ENCODE assay signal across 16 mouse cellular contexts in the genomic region with DNA sequence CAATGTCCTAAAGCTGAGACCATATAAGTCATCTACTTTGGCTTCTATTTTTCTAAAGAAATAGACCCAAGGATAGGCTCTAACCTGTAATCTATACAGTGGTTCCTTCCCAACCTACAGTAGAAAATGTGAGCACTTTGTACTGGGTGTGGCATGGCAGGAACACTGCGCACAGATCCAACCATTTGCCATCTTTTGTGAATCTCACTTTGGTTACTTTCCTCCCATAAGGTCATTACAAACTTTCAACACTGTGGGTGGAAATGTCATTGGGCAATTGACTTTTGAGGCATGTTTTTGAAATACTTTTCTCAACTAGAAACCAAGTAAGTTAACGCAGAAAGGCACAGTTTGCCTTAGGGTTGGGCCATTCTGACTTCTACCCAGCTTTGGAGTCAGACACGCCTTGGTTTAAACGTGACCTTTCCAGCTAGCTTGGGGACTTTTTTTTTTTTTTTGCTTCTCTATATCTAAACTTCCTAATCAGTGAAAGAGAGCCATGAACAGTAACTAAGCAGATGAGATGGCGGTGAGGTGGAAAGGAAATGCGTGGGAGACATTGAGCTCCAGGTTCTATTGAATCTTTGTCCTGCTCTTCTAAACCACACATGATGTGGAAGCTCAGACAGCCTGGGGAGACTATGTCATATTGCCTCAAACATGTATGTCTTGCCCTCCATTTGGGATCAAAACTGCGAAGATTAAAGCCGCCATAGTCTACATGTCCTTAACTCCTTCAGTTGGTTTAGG. TPM values are rescaled to one million over a fixed set of nuclear protein-coding genes. Genes with fewer than 3 reads are reported as not detected.
A peak's percentile ranks its signal among the peaks of the same experiment; 100 is the strongest.
DNase-seq lines count a peak whose midpoint lies in the region; ATAC-seq and TF ChIP-seq lines count a peak whose summit lies in the region.
"Had no signal": no experiment of that assay in that cellular context is flagged by ENCODE, and none has a peak within 500 bp of the region (broad histone marks: within the 10 kb centered on the region; RNA-seq: fewer than 3 reads in every experiment).

No protein-coding gene starts in this region.

- TF ChIP-seq EP300 in heart, postnatal 0 days (IDR thresholded peaks at IDR 0.05; ENCODE audit: low read depth) = no peak

- no peak for DNase-seq in heart, postnatal 0 days (ENCODE audit: low spot score)
- DNase-seq in heart, adult 11 months = no peak
- DNase-seq in CD4-positive, CD25-positive, alpha-beta regulatory T cell, adult 2 months (ENCODE audit: low read depth, low spot score) = peak; percentile 69
- DNase-seq in adrenal gland, postnatal 36 days = no peak
- no peak for DNase-seq in forebrain, embryonic 14.5 days (ENCODE audit: low spot score)
- DNase-seq: forebrain, postnatal 0 days; gastrocnemius, postnatal 25 days; heart, postnatal 14 days; layer of hippocampus, adult 9-11 months; lung, postnatal 4 days had no signal

- 83% methylated on average over 8 of the region's 8 CpGs for WGBS in heart, postnatal 0 days
- WGBS in macrophage (ENCODE audit: missing documents) = 33% methylated on average over 8 of the region's 8 CpGs
- 92% methylated on average over 8 of the region's 8 CpGs for WGBS in forebrain, embryonic 14.5 days
- WGBS in forebrain, embryonic 16.5 days = 94% methylated on average over 8 of the region's 8 CpGs

- H3K79me2 ChIP-seq in macrophage (ENCODE audit: inconsistent target) = peaks cover 61% of the 10 kb centered on the region

- H3K36me3 ChIP-seq in heart, postnatal 0 days (replicated peaks; ENCODE audit: control insufficient read depth, insufficient read depth, low read length) = no peaks in the 10 kb centered on the region
- H3K36me3 ChIP-seq in macrophage (ENCODE audit: inconsistent target) = peaks cover 18% of the 10 kb centered on the region
- H3K36me3 ChIP-seq in forebrain, embryonic 14.5 days (ENCODE audit: control insufficient read depth, insufficient read depth, low read length) = no peaks in the 10 kb centered on the region
- no peaks in the 10 kb centered on the region for H3K36me3 ChIP-seq in forebrain, embryonic 16.5 days (ENCODE audit: control insufficient read depth, insufficient read depth)
- H3K36me3 ChIP-seq: embryonic facial prominence, embryonic 15.5 days had no signal

- no peak for TF ChIP-seq CTCF in heart, postnatal 0 days (IDR thresholded peaks at IDR 0.05; ENCODE audit: low read depth)

- no peak overlapping the region for H3K27ac ChIP-seq in heart, postnatal 0 days (ENCODE audit: low read depth)
- H3K27ac ChIP-seq in brown adipose tissue, adult 24 weeks (replicated peaks; ENCODE audit: low read depth, low read length) = no peak overlapping the region; the same call in 1 of the 2 replicates
- H3K27ac ChIP-seq in macrophage = peak overlapping the region; percentile 96
- H3K27ac ChIP-seq in forebrain, embryonic 14.5 days (ENCODE audit: low read depth, low read length) = no peak overlapping the region
- no peak overlapping the region for H3K27ac ChIP-seq in forebrain, embryonic 16.5 days (ENCODE audit: low read length)
- H3K27ac ChIP-seq: embryonic facial prominence, embryonic 15.5 days; kidney, postnatal 0 days had no signal

- no peaks in the 10 kb centered on the region for H3K27me3 ChIP-seq in heart, postnatal 0 days (ENCODE audit: control insufficient read depth, insufficient read depth, low read length)
- no peaks in the 10 kb centered on the region for H3K27me3 ChIP-seq in forebrain, embryonic 14.5 days (replicated peaks; ENCODE audit: control insufficient read depth, insufficient read depth, low read length)
- H3K27me3 ChIP-seq in forebrain, embryonic 16.5 days (replicated peaks; ENCODE audit: control insufficient read depth, insufficient read depth, low read length) = no peaks in the 10 kb centered on the region
- H3K27me3 ChIP-seq: embryonic facial prominence, embryonic 15.5 days had no signal

- no peaks in the 10 kb centered on the region for H3K9me3 ChIP-seq in heart, postnatal 0 days (replicated peaks; ENCODE audit: control insufficient read depth, low read length)
- no peaks in the 10 kb centered on the region for H3K9me3 ChIP-seq in forebrain, embryonic 14.5 days (replicated peaks; ENCODE audit: control insufficient read depth, low read length)
- H3K9me3 ChIP-seq in forebrain, embryonic 16.5 days (ENCODE audit: control insufficient read depth, low read length) = no peaks in the 10 kb centered on the region
- H3K9me3 ChIP-seq: embryonic facial prominence, embryonic 15.5 days had no signal

- H3K4me2 ChIP-seq in heart, postnatal 0 days (ENCODE audit: low read depth, low read length) = peak overlapping the region; percentile 28; the same call in 1 of the 2 replicates
- no peak overlapping the region for H3K4me2 ChIP-seq in forebrain, embryonic 14.5 days (ENCODE audit: low read length)
- H3K4me2 ChIP-seq in forebrain, embryonic 16.5 days (ENCODE audit: low read length) = no peak overlapping the region
- H3K4me2 ChIP-seq: embryonic facial prominence, embryonic 15.5 days had no signal

- H3K9ac ChIP-seq in heart, postnatal 0 days (replicated peaks; ENCODE audit: low read depth, low read length) = no peak overlapping the region
- H3K9ac ChIP-seq in forebrain, embryonic 14.5 days (ENCODE audit: low read length) = no peak overlapping the region
- H3K9ac ChIP-seq in forebrain, embryonic 16.5 days (replicated peaks; ENCODE audit: low read depth, low read length) = no peak overlapping the region
- H3K9ac ChIP-seq: embryonic facial prominence, embryonic 15.5 days; forebrain, postnatal 0 days had no signal

- no peak for ATAC-seq in heart, postnatal 0 days (ENCODE audit: insufficient read depth, low read depth)
- ATAC-seq in forebrain, embryonic 14.5 days = no peak
- no peak for ATAC-seq in forebrain, embryonic 16.5 days
- ATAC-seq: forebrain, postnatal 0 days had no signal

- H3K4me1 ChIP-seq in heart, postnatal 0 days (ENCODE audit: control insufficient read depth, insufficient read depth) = no peaks in the 10 kb centered on the region
- no peaks in the 10 kb centered on the region for H3K4me1 ChIP-seq in brown adipose tissue, adult 24 weeks (ENCODE audit: control insufficient read depth, insufficient read depth, insufficient read length, low read length)
- no peaks in the 10 kb centered on the region for H3K4me1 ChIP-seq in forebrain, embryonic 14.5 days (ENCODE audit: control insufficient read depth, insufficient read depth, low read length)
- H3K4me1 ChIP-seq in forebrain, embryonic 16.5 days (replicated peaks; ENCODE audit: control insufficient read depth, insufficient read depth, low read length) = no peaks in the 10 kb centered on the region
- H3K4me1 ChIP-seq: embryonic facial prominence, embryonic 15.5 days had no signal

- peak overlapping the region; percentile 32; the same call in 1 of the 2 replicates for H3K4me3 ChIP-seq in heart, postnatal 0 days (ENCODE audit: low read depth, low read length)
- peak overlapping the region; percentile 17 for H3K4me3 ChIP-seq in brown adipose tissue, adult 24 weeks (ENCODE audit: insufficient read depth, low read depth, low read length)
- peak overlapping the region; percentile 81 for H3K4me3 ChIP-seq in macrophage (ENCODE audit: inconsistent target)
- no peak overlapping the region for H3K4me3 ChIP-seq in forebrain, embryonic 14.5 days (ENCODE audit: low read depth, low read length)
- no peak overlapping the region for H3K4me3 ChIP-seq in forebrain, embryonic 16.5 days (replicated peaks; ENCODE audit: low read length)
- H3K4me3 ChIP-seq: embryonic facial prominence, embryonic 15.5 days had no signal

RNA-seq across cellular contexts. Expression of gene Lcp2, which starts 1.8 kb away (rescaled TPM):
- total RNA-seq in heart, postnatal 0 days (2014; rRNA removed; ENCODE audit: low replicate concordance) = 0.08 and 1.6 TPM in 2 replicates
- polyA plus RNA-seq in heart, postnatal 0 days (2015; fragmentation: Nextera tagmentation; extraction: Ambion mirVana) = 0.63 and 0.88 TPM in 2 replicates
- 2.2 and 2.3 TPM in 2 replicates for polyA plus RNA-seq in brown adipose tissue, adult 24 weeks (2012; ENCODE audit: insufficient read depth, insufficient read length, missing spikeins)
- 1,000 to 10,000 TPM in 1 of 26 experiments, 100 to 1,000 TPM in 25; 164 to 1,019 (median 482) TPM for total RNA-seq in macrophage (2018; cell fraction: chromatin; rRNA removed)
- total RNA-seq in macrophage (2018; cell fraction: cytosol; rRNA removed) = 100 to 1,000 TPM in 18 of 26 experiments, 10 to 100 TPM in 8; 66.7 to 415 (median 156) TPM
- total RNA-seq in macrophage (2018; cell fraction: nucleus; rRNA removed) = 100 to 1,000 TPM; 109 to 703 (median 344) TPM
- 82.2 to 128 TPM (median 93.6 TPM) in 3 replicates for polyA plus RNA-seq in macrophage (2018)
- total RNA-seq in adrenal gland, postnatal 36 days (2021) = 1 to 10 TPM; 2.2 to 2.5 TPM
- polyA plus RNA-seq in forebrain, embryonic 14.5 days (2014; fragmentation: Nextera tagmentation; extraction: Ambion mirVana) = 2.2 and 2.8 TPM in 2 replicates
- 1.7 and 1.8 TPM in 2 replicates for polyA plus RNA-seq in forebrain, embryonic 16.5 days (2015; fragmentation: Nextera tagmentation; extraction: Ambion mirVana)

RNA-seq across cellular contexts. Expression of gene 4930469K13Rik, which starts 49.8 kb away (rescaled TPM):
- total RNA-seq in heart, postnatal 0 days (2014; rRNA removed; ENCODE audit: low replicate concordance) = not detected in 2 replicates
- not detected in 2 replicates for polyA plus RNA-seq in heart, postnatal 0 days (2015; fragmentation: Nextera tagmentation; extraction: Ambion mirVana)
- polyA plus RNA-seq in brown adipose tissue, adult 24 weeks (2012; ENCODE audit: insufficient read depth, insufficient read length, missing spikeins) = not detected in 2 replicates
- total RNA-seq in macrophage (2018; cell fraction: chromatin; rRNA removed) = not detected
- total RNA-seq in macrophage (2018; cell fraction: cytosol; rRNA removed) = not detected
- 1 to 10 TPM in 1 of 26 experiments, not detected in 25; 2.6 TPM for total RNA-seq in macrophage (2018; cell fraction: nucleus; rRNA removed)
- polyA plus RNA-seq in macrophage (2018) = not detected in 3 replicates
- total RNA-seq in adrenal gland, postnatal 36 days (2021) = not detected
- not detected in 2 replicates for polyA plus RNA-seq in forebrain, embryonic 14.5 days (2014; fragmentation: Nextera tagmentation; extraction: Ambion mirVana)
- polyA plus RNA-seq in forebrain, embryonic 16.5 days (2015; fragmentation: Nextera tagmentation; extraction: Ambion mirVana) = not detected in 2 replicates
- total RNA-seq: forebrain, postnatal 0 days; gastrocnemius, postnatal 25 days; heart, postnatal 14 days had no signal
- polyA plus RNA-seq: cortical plate, adult 2 months; forebrain, postnatal 0 days; kidney, postnatal 0 days had no signal

RNA-seq across cellular contexts. Expression of gene Kcnip1, which starts 55.6 kb away (rescaled TPM):
- not detected in 2 replicates for total RNA-seq in heart, postnatal 0 days (2014; rRNA removed; ENCODE audit: low replicate concordance)
- 0.05 TPM in 1 of 2 replicates, not detected in the other for polyA plus RNA-seq in heart, postnatal 0 days (2015; fragmentation: Nextera tagmentation; extraction: Ambion mirVana)
- polyA plus RNA-seq in brown adipose tissue, adult 24 weeks (2012; ENCODE audit: insufficient read depth, insufficient read length, missing spikeins) = not detected in 2 replicates
- total RNA-seq in macrophage (2018; cell fraction: chromatin; rRNA removed) = under 1 TPM in 3 of 26 experiments, not detected in 23; 0.13 to 0.33 (median 0.26) TPM
- total RNA-seq in macrophage (2018; cell fraction: cytosol; rRNA removed) = not detected
- not detected for total RNA-seq in macrophage (2018; cell fraction: nucleus; rRNA removed)
- not detected in 3 replicates for polyA plus RNA-seq in macrophage (2018)
- total RNA-seq in adrenal gland, postnatal 36 days (2021) = 1 to 10 TPM; 2.2 to 3.5 TPM
- polyA plus RNA-seq in forebrain, embryonic 14.5 days (2014; fragmentation: Nextera tagmentation; extraction: Ambion mirVana) = 55.1 and 55.7 TPM in 2 replicates
- polyA plus RNA-seq in forebrain, embryonic 16.5 days (2015; fragmentation: Nextera tagmentation; extraction: Ambion mirVana) = 47.8 and 61.8 TPM in 2 replicates
- total RNA-seq: gastrocnemius, postnatal 25 days; heart, postnatal 14 days had no signal

Comparison
In these comparisons a context has a peak if more than half of its experiments do, and no peak if none do; other contexts are left out.
1. H3K4me3 ChIP-seq: peak in heart, postnatal 0 days (single experiment), brown adipose tissue, adult 24 weeks (single experiment) and macrophage (single experiment); none in forebrain, embryonic 14.5 days (single experiment) and forebrain, embryonic 16.5 days (single experiment).
2. RNA of gene Lcp2, which starts 1.8 kb away (polyA plus RNA-seq): 82.2 to 128 TPM in macrophage; 2.2 to 2.8 TPM in forebrain, embryonic 14.5 days, 2.2 to 2.3 TPM in brown adipose tissue, adult 24 weeks, 1.7 to 1.8 TPM in forebrain, embryonic 16.5 days and 0.63 to 0.88 TPM in heart, postnatal 0 days; every median in the first group is over 10 times any median in the second.
3. RNA of gene Kcnip1, which starts 55.6 kb away (polyA plus RNA-seq): 47.8 to 61.8 TPM in forebrain, embryonic 16.5 days and 55.1 to 55.7 TPM in forebrain, embryonic 14.5 days; not detected in macrophage, 0.05 TPM in heart, postnatal 0 days and not detected in brown adipose tissue, adult 24 weeks; every median in the first group is over 10 times any median in the second.